Mouse (Mus musculus): ENCODE measurements around the gene Rassf6.

GRCm38 (mm10) chr5:90689426-90690128, 49.1 kb upstream of the Rassf6 start:
- no peak for TF ChIP-seq CTCF (IDR thresholded peaks at IDR 0.05; ENCODE audit: insufficient read depth, low read depth, low read length)
- TF ChIP-seq POLR2A (IDR thresholded peaks at IDR 0.05; ENCODE audit: insufficient read depth, low read depth, low read length) = no peak

Measured in olfactory bulb, adult 2 months (tissue).